Mouse (Mus musculus) fibroblast of lung, adult 2 months (primary cell): ENCODE results near the gene Morn1.
"Not testable (repeated sequence)": the region's sequence is repeated elsewhere in the genome, so short reads cannot be mapped to it uniquely, and the experiment has no call there.

ENCODE experiments used
- DNase-seq: peaks from one replicate; pipeline ENCODE4 v3.0.0-alpha.2; 2011; ENCODE audit warnings: low read depth

Morn1 gene

DNA sequence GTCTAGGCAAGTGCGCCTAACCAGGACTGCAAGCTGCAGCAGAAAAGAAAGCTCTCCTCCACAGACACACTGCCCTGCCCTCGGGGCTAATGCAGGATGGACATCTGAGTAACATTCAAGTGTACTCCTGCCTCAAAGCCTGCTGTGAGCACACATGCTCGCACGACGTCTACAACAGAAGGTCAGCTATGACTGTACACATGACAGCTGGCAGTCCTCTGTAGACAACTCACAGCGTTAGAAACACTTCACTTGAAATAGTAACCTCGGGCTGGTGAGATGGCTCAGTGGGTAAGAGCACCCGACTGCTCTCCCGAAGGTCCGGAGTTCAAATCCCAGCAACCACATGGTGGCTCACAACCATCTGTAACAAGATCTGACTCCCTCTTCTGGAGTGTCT is 7.6 kb upstream of the Morn1 start:
- not testable (repeated sequence) for DNase-seq

- DNase-seq, result no peak
Observed at GRCm38 (mm10) chr4:155079666-155080065, 6.7 kb upstream of the Morn1 start.

DNA sequence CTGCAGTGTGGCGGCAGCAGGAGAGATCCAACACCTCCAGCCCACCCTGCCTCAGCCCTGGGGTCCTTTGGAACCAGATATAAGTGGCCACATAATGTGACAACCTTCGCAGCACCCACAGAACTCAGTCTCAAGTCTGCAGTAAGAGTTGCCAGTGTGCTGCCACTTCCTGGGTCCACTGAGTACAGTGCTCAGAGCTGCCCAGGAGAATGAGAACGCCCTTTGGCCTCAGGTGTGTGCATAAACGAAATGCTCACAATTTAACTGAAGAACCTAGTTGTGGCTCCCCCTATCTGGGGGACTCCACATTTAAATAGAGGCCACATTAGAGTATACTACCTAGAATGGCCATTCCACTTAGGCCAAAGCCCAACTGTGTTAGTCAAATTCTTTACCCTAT is 2.8 kb upstream of the Morn1 start:
- DNase-seq, result no peak

DNA sequence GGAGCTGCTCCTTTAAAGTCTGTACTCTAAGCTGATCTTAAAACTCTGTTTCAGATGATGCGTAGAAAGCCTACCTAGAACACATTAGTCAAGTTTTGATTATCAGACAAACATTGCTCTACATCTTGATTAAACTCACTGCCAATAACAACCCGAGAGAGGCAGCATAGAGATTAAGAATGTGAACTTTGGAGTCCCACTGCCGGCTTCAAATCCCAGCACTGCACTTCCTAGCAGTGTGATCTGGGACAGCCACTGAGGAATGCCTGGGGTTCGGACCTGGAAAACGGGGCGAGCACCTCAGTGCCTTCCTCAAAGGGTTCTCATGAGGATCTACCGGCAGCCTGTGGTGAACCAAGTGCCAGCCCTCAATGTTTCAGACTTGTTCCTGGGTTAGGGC is 2.0 kb upstream of the Morn1 start:
- no peak for DNase-seq

DNA sequence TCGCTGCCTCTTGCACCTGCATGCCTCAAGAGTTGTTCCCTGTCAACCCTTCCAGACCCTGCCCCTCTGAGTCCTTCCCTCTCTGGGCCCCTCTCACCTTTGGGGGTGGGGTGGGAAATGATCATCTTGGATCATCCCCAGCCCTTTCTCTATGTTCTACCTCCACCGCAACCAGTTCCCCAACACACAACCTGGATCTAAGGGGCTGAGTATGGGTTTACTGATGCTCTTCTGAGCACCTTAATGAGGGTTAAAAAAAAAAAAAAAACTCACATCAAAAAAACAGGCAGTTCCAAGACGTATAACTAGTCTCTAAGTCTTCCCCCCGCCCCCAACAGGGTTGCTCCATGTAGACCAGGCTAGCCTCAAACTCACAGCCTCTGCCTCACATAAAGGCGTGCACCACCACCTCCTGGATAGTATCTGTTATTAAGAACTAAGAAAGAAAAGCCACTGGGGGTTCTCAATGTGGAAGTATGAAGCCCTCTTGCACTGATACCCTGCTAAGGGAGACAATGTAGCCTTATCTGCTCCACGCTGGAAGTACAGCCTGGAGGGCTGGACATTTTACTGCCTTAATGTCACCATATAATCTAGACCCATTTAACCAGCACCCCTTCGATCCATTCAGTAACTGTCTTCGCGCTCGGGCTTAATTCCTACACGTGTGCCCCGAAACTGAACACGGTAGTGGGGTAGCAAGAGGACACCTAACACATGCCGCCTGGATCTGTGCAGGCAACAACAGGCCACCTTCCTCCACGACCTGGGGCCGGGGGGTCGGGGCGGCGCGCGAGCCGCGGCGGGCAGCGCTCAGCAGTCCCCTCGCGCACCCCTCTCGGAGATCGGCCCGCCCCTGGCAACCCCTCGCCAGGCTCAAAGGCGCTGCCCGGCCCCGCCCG is 920 bp upstream of the Morn1 start:
- DNase-seq, result no peak

DNA sequence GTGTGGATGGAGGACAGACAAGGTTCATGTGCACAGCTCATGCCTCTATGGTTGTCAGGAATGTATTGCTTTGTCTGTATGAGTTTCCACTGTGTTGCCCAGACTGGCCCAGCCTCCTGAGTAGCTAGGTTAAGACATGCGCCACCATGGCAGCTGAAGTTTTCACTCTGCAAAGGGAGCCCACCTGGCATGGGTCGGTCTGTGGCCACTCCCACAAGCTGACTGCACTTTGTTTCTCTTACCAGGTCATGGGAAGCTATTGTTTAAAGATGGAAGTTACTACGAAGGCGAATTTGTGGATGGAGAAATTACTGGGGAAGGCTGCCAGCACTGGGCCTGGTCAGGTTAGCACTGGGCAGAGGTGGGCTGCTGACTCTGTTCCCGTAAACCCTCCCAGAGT is 2.9 kb downstream of the Morn1 start:
- no peak for DNase-seq

GRCm38 (mm10) chr4:155090147-155090546 is 3.8 kb downstream of the Morn1 start:
- DNase-seq, result no peak

DNA sequence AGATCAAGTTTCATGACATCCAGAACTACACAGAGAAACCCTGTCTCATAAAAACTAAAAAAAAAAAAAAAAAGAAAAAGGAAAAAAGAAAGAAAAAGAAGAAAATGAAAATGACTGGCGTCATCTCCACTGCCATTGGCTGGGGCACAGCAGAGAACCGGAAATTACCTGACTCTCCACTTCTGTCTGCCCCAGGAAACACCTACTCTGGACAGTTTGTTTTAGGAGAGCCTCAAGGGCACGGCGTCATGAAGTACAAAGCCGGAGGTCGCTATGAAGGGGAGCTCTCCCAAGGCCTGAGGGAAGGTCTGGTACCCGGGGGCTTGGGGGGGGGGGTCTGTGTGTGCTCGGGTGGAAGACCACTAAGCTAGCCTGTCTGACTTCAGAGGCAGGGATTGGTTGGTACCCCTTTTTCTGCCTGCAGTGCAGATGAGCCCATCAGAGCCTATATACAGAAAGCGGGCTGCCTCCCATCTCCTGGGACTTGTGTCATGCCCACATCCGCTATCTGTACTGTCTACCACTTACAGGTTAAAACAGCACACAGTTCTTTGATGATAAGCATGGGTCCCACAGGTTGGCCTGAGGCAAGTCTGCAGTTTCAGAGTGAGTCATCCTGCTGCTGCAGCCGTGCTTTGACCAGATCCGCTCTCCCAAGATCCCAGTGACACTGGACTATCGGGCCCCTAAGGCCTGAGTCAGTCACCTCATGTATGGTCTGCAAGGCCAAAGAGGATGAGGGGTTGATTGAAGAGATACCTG is 4.5 kb downstream of the Morn1 start:
- no peak for DNase-seq

DNA sequence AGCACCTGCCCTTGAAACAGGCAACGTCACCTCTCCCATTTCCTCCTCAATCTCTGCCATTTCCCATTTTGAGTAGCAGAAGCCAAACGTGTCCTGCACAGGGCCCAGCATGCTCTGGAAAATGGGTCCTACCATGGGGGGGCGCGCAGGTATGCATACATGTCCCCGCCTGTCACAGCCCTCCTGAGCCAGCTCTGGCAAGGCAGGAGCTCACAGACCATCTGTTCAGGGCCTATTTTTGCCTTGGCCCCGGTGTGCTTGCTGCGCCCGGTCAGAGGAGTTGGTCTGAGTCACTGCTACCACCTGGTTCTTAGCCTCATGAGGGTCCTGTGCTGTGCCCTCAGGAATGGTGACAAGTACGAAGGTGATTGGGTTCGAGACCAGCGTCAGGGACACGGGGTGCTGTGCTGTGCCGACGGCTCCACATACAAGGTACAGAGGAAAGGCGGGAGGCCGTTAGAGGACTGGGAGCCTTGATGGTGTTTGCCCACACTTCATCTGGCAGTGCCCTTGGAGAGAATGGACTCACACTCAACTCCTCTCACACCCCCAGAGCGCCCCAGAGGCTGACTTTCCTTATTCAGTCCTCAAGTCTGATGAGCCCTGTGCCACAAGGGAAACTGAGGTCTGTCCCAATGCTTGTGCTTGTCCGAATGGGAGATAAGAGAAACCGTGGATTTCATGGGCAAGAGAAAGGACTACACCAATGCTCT is 6.5 kb downstream of the Morn1 start:
- DNase-seq, result no peak

- DNase-seq, result no peak
Observed at GRCm38 (mm10) chr4:155093431-155094149, 7.2 kb downstream of the Morn1 start.

- DNase-seq, result no peak
Observed at GRCm38 (mm10) chr4:155094565-155094964, 8.2 kb downstream of the Morn1 start.

- peak; percentile 79 for DNase-seq
Observed at GRCm38 (mm10) chr4:155095238-155095900, 9.0 kb downstream of the Morn1 start.

GRCm38 (mm10) chr4:155095967-155096366 is 9.6 kb downstream of the Morn1 start:
- no peak for DNase-seq

- DNase-seq, result no peak
Observed at GRCm38 (mm10) chr4:155097452-155097851, 11.1 kb downstream of the Morn1 start.

DNA sequence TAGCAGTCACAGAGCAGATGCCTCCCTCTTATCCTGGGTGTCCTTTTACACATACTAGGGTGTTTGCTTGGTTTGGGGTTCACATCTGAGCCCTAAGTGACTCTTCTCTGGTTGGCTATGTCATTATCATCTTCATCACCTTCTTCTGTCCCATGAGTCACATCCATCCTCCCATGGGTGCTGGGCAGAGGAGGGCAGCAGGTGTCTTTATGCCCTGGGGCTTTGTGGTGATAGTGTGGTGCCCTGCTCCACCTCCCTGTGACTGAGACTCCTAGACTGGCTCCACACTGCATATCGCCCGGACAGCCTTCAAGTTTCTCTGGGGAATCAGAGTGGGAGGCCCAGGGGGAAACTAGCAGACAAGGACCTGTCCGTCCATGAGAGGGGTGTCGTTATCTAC is 12.2 kb downstream of the Morn1 start:
- DNase-seq, result no peak

DNA sequence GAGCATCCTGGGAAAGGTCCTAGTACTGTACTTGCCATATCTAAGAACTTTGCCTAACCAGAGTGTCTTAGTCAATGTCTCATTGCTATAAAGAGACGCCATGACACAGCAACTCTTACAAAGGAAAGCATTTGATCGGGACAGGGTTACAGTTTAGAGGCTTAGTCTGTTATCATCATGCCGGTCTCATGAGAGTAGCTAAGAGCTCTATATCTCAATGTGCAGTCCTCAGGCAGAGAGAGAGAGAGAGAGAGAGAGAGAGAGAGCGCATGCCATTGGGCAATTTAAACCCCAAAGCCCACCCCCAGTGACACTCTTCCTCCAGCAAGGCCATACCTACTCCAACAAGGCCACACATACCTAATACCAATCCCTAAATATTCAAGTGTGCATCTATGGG is 21.5 kb downstream of the Morn1 start:
- DNase-seq, result no peak

DNA sequence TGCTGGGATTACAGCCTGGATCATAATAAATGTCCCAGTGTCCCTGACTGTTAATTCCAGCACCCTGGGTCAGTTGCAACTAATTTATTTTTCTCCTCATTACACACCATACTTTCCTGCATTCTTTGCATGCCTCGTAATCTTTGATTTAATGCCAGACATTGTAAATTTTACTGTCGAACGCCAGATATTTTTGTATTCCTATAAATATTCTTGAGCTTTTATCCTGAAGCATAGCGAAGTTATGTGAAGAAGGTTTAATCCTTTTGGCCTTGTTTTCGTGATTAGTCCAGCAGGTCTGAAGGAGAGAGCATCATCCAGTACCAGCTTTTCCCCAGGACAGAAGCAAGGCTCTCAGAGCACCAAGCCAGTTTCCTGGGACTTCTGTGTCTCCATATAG is 23.1 kb downstream of the Morn1 start:
- DNase-seq, result no peak

DNA sequence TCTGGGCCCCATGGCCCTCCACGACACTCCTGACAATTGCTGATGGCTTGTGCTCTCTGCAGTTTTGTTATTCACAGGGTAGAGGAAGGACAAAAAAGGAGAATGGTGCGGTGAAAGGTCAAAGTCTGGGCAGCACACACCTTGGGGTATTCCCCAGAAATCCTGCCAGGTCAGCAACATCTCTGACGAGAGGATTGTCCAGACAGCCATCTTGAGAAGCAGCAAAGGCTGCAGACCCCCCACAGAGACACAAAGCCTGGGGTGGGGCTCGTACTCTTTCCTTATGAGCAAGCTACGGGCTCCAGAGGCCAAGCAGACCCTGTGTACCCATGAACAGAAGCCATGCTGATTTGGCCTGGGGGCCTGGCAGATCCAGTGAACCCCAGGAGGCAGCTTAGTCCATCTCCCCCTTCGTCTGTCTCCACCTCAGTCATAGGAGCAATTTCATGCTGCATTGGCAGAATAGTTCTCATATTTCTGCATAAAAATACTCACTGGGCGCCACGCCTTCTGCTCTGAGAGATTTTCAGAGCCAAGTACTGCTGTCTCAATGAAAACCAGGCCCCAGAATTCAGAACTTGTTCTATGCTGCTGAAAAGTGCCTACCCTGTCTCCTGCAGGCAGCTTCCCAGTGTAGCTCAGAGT is 27.5 kb downstream of the Morn1 start:
- no peak for DNase-seq

DNA sequence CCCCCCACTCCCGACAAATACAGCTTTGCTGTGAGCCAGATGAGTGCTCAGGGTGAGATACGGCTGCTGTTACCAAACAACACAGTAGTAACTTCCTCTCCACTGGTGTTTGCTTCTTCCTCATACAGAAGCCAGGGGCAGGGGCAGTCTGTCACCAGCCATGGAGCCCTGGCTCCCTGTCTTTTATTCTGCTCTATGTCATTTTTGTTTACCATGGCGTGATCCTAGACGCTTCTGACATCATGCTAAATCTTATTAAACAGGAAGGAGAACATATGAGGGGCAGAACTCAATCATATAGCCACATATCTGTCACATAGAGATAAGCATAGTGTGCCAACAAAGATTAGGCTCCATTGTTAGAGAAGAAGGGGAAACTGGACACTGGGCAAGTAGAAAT is 30.2 kb downstream of the Morn1 start:
- no peak for DNase-seq

- DNase-seq, result no peak
Observed at GRCm38 (mm10) chr4:155117396-155117978, 31.1 kb downstream of the Morn1 start.

DNA sequence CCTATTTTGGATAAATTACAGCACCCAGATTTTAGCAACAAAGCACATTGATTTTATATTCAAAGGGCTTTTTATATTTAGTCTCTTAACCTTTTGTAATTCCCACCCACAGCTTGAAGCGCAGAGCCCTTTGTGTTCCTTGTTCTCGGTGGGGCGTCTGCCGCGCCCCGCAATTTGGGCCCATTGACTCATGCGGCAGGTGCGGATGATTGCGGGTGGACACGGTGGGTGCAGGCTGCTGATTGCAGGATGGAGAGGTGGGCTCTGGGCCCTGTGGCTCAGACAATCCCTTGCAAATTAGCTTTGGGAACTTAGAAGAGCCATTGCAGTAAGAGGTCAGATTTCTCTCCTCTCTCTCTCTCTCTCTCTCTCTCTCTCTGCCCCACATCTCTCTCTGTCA is 31.9 kb downstream of the Morn1 start:
- DNase-seq, result no peak
